Mouse (Mus musculus) bone marrow, adult 2 months (tissue): ENCODE data around the gene Ptprm. TPM values are rescaled to one million over a fixed set of nuclear protein-coding genes. Genes with fewer than 3 reads are reported as not detected.

Experiments used
- H3K27ac ChIP-seq: fragments of 200-500 bp; 2 replicates; pipeline ENCODE4 v1.5.1; 2012; ENCODE audit warnings: low read depth, mild to moderate bottlenecking, control low read depth, inconsistent platforms, low read length; ENCODE audit not compliant: control insufficient read depth, poor library complexity, insufficient read depth
- H3K4me1 ChIP-seq: fragments of 200-500 bp; 2 replicates; pipeline ENCODE4 v1.6.1; 2011; ENCODE audit warnings: low read length; ENCODE audit not compliant: control insufficient read depth, insufficient read depth
- H3K4me3 ChIP-seq: fragments of 200-500 bp; replicated peaks from 2 replicates; pipeline ENCODE3; 2011; ENCODE audit warnings: mild to moderate bottlenecking, low read depth, low read length, control low read depth; ENCODE audit not compliant: control insufficient read depth
- CTCF ChIP-seq: fragments of 200-500 bp; IDR thresholded peaks from 2 replicates; pipeline ENCODE4 v1.5.1; 2011; ENCODE audit warnings: low read length, control low read depth; ENCODE audit not compliant: control insufficient read depth, insufficient read depth
- POLR2A ChIP-seq: fragments of 200-500 bp; IDR thresholded peaks from 2 replicates; pipeline ENCODE4 v1.6.1; 2011; ENCODE audit warnings: low read depth, mild to moderate bottlenecking, control low read depth, low read length, borderline replicate concordance; ENCODE audit not compliant: control insufficient read depth
- WGBS: fragments of 180-500 bp; shearing (Covaris S2); methylation state at CpG from one replicate; pipeline ENCODE4 v1.1.7; 2018; 5-methylcytosine and 5-hydroxymethylcytosine counted together
- polyA plus RNA-seq: library from polyadenylated mRNA; stranded (reverse); fragments of >200 nt; gene quantifications from 2 replicates; pipeline ENCODE4 v1.2.4, GENCODE M21; 2011; ENCODE audit warnings: low replicate concordance; ENCODE audit not compliant: missing spikeins, insufficient read depth, insufficient read length

Gene Ptprm
- polyA plus RNA-seq, 1 experiment: 4.0 TPM

DNA sequence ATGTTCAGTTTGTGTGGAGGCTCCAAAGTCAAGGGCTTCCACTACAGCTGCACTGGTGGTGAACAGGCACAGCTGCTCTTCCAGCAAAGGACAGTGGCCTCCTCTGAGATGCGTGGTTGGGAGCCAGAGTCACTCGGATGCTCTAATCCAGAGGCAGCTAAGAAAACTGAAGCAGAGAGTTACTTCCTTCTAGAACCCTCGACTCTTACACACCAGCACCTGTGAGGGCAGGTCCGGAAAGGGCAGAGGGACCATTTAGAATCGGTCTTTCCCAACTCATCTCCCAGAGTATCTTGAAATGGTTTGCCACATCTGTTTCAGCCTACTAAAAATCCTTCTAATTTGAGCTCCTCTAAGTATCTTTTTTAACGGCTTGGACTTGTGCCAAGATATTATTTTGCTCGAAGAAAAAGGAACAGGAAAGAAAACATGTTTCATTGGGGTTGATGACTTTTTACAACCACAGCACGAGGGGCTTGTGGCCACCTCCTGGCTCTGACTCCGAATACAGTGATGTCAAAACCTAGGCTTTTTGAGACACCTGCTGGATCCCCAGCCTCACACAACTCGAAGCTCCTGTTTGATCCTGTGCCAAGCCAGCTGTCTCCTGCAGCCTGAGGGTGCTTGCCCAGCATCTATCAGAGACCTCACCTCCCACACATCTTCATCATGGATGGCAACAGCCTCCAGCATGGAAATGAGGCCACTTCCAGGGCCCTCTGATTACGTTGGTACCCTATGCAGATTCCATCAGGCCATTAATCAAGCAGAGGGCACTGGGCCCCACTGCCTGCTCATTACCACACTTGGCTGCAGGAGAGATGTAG lies 652.7 kb downstream of the Ptprm start:
- 10% methylated on average over 11 of the region's 11 CpGs for WGBS
- H3K4me1 ChIP-seq: no peaks in the 10 kb centered on the region; the same call in 1 of the 2 replicates
- H3K4me3 ChIP-seq: no peak overlapping the region
- TF ChIP-seq CTCF (no peak), POLR2A (no peak)
- no peak overlapping the region for H3K27ac ChIP-seq

DNA sequence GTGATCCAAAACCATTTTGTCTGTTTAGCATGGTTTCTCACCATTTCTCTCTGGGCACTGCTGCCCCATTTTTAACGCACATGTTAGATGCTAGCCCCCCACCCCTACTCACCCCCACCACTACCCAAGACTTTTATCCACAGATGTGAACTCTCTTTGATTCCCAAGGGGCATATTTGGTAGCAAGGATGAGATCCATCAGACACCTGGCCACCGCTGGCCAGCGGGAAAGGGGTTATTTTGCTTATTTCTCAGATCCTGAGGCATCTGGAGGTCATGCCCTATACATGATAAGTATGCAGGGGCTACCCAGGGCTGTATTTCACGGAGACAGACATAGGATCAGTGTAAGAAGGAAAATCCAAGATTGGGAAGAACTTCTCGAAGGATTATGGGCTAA lies 654.4 kb downstream of the Ptprm start:
- WGBS: 77% methylated on average over 5 of the region's 5 CpGs
- Histone ChIP-seq H3K4me1 (no peaks in the 10 kb centered on the region; the same call in 1 of the 2 replicates), H3K27ac (no peak overlapping the region), H3K4me3 (no peak overlapping the region)
- TF ChIP-seq CTCF (no peak), POLR2A (no peak)

DNA sequence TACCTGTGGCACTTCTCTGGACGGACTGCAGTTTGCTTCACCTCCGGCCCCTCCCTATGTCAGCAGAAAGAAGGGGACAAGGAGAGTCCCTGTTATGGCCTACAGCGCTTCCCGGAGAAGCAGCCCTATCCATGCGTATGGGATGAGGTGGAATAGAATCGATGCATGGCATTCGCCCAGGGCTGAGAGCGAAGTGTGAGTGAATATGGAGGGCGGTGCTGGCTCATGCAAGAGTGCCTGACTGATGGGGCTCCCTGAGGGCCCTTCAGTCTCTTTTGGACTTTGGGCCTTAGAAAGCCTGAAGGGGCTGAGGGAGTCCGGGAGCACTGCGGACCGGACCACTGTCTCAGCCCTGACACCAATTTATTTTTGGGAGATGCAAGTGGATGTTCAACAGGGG lies 656.6 kb downstream of the Ptprm start:
- Histone ChIP-seq H3K27ac (no peak overlapping the region), H3K4me1 (no peaks in the 10 kb centered on the region; the same call in 1 of the 2 replicates), H3K4me3 (no peak overlapping the region)
- no peak for TF ChIP-seq POLR2A
- TF ChIP-seq CTCF: no peak
- WGBS: 88% methylated on average over 12 of the region's 12 CpGs

DNA sequence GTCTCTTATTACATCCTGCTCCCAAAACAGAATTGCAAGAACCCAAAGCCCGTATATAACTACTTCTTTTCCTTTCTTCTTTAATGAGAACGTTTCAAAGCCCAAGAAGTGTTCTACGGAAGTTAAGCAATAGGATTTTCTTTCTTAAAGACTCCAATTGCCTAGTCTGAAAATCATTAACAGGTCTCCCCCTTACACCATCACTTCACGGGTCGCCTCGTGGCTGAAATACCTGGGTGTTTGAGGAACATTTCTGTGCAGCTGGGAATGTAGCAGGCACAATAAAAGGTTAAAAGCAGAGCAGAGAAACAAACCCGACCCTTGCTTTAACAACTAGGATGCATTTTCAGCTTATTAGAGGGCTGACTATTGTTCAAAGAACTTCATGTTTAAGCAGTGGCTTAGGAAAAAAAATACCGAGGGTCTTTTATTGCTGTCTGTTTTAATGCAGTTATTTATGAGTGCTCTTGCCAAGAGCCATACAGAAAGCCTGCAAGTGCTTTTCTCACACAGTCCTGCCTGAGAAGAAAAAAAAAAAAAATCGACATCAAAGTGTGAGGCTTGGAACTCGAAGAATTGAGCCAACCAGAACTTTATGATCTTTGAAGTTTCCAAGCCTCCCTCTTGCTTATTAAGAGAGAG lies 657.6 kb downstream of the Ptprm start:
- WGBS: 60% methylated on average over 10 of the region's 10 CpGs
- Histone ChIP-seq H3K4me1 (no peaks in the 10 kb centered on the region; the same call in 1 of the 2 replicates), H3K4me3 (no peak overlapping the region), H3K27ac (no peak overlapping the region)
- TF ChIP-seq POLR2A (no peak), CTCF (no peak)

DNA sequence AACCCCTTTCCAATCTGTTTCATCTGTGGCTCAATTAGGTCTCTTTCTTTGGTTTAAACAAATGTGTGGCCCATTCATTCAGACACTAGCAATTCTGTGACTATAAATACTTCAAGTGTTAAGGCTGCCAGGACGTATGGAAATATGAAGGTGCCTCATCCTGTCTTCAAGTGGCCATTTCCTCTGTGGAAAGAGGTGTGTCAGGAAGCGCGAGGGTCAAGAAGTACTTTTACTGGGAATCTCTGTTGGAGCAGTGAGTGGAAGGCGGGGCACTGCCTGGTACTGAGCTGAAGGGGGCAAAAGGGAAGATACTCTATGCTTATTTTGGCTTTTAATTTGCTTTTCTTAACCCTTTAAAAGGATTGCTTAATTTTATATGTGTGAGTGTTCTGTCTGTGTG lies 659.9 kb downstream of the Ptprm start:
- no peaks in the 10 kb centered on the region for H3K4me1 ChIP-seq
- H3K4me3 ChIP-seq: no peak overlapping the region
- 37% methylated on average over 4 of the region's 4 CpGs for WGBS
- no peak overlapping the region for H3K27ac ChIP-seq
- no peak for TF ChIP-seq POLR2A
- TF ChIP-seq CTCF: no peak

DNA sequence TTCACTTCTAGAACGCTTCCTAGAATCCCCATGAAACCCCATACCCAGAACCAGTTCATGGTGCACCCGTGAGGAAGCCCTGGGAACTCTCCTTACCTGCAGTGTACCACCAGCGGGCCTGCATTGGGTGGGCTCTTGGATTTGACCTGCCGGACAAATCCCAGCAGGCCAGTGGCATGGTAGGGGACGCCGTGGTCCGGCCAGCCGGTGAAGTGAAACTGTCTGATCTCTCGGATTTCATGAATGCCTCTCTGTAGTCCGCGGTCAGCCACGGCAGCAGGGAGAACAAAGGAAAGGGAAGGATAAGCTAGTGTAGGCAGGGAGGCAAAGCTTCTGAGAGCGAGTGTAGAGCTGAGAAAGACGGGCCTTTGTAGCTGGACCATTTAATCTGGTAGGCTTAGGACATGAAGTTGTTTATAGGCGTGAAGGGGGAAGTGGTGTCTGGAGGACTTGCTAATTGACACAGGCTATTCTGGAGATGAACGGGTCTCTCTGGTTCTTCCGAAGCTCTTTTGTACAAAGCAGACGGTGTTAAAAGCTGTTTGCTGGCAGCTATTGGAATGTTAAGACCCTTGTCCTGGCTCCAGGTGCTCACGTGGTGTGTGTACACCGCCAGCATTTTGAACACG lies 660.5 kb downstream of the Ptprm start:
- no peak overlapping the region for H3K4me3 ChIP-seq
- H3K4me1 ChIP-seq: no peaks in the 10 kb centered on the region
- no peak for TF ChIP-seq POLR2A
- TF ChIP-seq CTCF: no peak
- 74% methylated on average over 21 of the region's 21 CpGs for WGBS
- H3K27ac ChIP-seq: no peak overlapping the region

DNA sequence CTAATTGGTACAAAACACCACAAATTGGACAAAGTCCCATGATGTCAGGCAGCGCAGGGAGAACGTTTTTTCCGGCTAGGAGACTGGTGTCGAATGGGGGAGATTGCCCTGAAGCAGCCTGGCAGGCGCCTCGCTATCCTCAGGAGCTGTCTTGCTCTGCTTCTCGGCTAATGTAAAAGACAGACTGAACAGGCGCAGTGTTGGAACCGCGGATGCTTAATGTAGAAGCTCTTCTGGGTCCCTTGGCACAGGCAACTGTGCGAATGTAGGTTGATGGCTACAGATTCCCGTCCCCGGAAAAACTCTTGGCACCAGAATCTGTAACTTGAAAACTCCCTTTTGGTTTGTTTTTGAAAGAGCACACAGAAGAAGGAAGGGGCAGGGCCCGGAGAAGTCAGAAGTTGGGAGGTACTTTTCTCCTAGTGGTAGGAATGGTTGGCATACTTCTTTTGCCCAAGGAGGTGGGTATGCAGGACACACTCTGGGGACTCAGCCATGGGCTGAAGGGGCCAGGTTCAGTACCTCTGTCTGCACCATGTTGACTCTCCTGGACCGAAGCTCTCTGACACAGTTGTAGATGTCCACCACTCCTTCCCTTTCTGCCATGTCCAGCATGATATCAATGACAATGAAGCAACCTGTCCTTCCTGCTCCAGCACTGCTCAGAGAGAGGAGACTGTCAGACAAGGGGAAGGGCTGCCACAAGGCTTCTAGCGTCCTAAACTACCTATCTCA lies 661.1 kb downstream of the Ptprm start:
- Histone ChIP-seq H3K4me3 (no peak overlapping the region), H3K4me1 (no peaks in the 10 kb centered on the region), H3K27ac (no peak overlapping the region)
- WGBS: 88% methylated on average over 16 of the region's 16 CpGs
- TF ChIP-seq POLR2A (no peak), CTCF (no peak)

DNA sequence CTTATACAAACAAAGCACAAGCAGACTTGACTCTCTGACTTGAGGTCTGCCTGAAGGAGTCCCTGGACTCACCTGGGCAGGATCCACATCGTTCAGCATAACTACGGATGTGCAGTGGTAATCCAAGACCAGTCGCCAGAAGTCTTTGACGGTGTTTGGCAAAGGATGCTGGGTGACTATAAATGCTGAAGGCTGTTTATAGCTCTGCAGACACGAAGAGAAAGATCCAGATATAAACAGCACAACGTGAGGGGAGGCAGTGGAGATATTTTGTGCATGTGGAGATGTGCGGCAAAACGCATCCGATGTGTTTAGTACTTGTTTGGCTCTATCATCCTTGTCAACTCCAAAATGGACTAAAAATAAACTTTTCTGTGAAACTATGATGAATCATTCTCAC lies 666.1 kb downstream of the Ptprm start:
- no peaks in the 10 kb centered on the region for H3K4me1 ChIP-seq
- WGBS: 85% methylated on average over 9 of the region's 9 CpGs

More for the DNA sequence above, 666.1 kb downstream of the Ptprm start:
- TF ChIP-seq CTCF (no peak), POLR2A (no peak)
- no peak overlapping the region for H3K27ac ChIP-seq
- no peak overlapping the region for H3K4me3 ChIP-seq
